Mouse (Mus musculus) embryonic fibroblast, embryonic 13.5 days (primary cell): ENCODE results near the gene Mdfic.

ENCODE experiments used
- CTCF ChIP-seq: IDR thresholded peaks from 2 replicates; pipeline ENCODE4 v1.5.1; 2011; ENCODE audit warnings: mild to moderate bottlenecking, control low read depth, low read length, moderate library complexity, borderline replicate concordance; ENCODE audit not compliant: insufficient read depth
- POLR2A ChIP-seq: IDR thresholded peaks from 2 replicates; pipeline ENCODE4 v1.6.1; 2011; ENCODE audit warnings: low read depth, mild to moderate bottlenecking, control low read depth, low read length, moderate library complexity

- TF ChIP-seq CTCF (no peak), POLR2A (peak; percentile 54; the same call in 1 of the 2 replicates)
Measured at GRCm38 (mm10) chr6:15720461-15720817, at the start of gene Mdfic.
